Mouse (Mus musculus): Measurements from ENCODE around the gene Mucl1. TPM values are rescaled to one million over a fixed set of nuclear protein-coding genes. Genes with fewer than 3 reads are reported as not detected.
"Not testable (repeated sequence)": the region's sequence is repeated elsewhere in the genome, so short reads cannot be mapped to it uniquely, and the experiment has no call there.

The Mucl1 gene
- total RNA-seq (2014; fragmentation: Nextera tagmentation) (not detected in 2 replicates), total RNA-seq (2017) (not detected in 2 replicates)

DNA sequence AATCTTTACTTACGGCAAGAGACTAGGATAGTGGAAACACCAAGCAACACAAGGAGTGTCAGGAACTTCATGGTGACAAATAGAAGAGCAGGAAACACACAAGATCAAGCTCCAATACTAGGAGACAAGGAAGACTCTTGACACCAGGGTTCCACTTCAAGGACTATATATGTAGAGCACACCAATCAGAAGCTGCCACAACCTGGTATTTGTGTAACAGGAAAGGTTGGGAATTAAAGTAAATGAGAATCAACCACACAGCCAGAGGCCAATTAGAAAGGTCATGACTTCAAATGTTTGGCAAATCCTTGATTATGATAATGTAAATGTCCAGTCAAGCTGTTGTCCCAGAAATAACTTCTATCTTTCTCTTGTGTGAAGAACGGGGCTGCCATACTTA is at the start of gene Mucl1:
TSS of gene Mucl1 (minus strand) at position 101 of the 400 bp plus-strand sequence.
- ATAC-seq (replicated peaks; ENCODE audit: low FRiP score, low TSS enrichment, poor library complexity, severe bottlenecking), result no peak

DNA sequence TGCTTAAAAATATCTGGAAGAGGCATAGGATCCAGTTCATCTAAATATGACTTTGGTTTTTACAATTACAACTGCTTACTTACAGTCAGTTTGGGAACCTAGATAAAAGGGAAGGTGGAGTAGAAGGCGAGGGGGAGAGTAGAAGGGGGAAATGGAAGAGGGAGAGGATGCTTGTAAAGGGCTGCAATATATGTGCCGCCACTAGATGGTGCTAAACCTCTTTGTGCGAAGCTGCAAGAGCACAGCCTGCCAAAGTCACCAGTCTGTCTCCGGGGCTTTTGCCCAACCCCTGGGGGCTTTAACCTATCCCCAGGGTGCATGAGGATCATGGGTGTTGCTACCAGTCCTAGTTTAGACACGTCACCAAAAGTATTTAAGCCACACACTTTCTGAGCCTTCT is 11.6 kb upstream of the Mucl1 start:
- ATAC-seq (replicated peaks; ENCODE audit: low FRiP score, low TSS enrichment, poor library complexity, severe bottlenecking), result not testable (repeated sequence)

DNA sequence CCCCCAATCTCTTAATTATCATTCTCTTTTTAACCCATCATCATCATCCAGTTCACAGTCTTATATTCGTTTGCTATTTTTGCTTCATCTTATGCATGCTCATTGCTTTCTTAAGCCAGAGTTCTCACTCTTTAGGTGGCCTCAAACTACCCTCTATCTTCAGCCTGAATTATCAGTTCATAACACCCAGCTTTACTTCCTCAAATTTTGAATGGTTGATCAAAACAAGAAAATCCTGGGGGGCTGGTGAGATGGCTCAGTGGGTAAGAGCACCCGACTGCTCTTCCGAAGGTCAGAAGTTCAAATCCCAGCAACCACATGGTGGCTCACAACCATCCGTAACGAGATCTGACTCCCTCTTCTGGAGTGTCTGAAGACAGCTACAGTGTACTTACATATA is 38.4 kb downstream of the Mucl1 start:
- ATAC-seq (replicated peaks; ENCODE audit: low FRiP score, low TSS enrichment, poor library complexity, severe bottlenecking), result not testable (repeated sequence)

Other genes starting within 250 kb of the Mucl1 start
- not detected in 2 replicates for gene Ppp1r1a, start 217.5 kb downstream of the Mucl1 start, total RNA-seq (2014; fragmentation: Nextera tagmentation)
- gene Ppp1r1a, start 217.5 kb downstream of the Mucl1 start, total RNA-seq (2017), result not detected in 2 replicates
- not detected in 2 replicates for gene Glycam1, start 190.4 kb downstream of the Mucl1 start, total RNA-seq (2014; fragmentation: Nextera tagmentation)
- not detected in 2 replicates for gene Glycam1, start 190.4 kb downstream of the Mucl1 start, total RNA-seq (2017)
- gene Mucl2, start 143.8 kb upstream of the Mucl1 start, total RNA-seq (2014; fragmentation: Nextera tagmentation), result not detected in 2 replicates
- gene Mucl2, start 143.8 kb upstream of the Mucl1 start, total RNA-seq (2017), result not detected in 2 replicates